Mouse (Mus musculus) ES-CJ7 (cell line): Measurements from ENCODE around the gene Ncapd2.

ENCODE experiments used
- DNase-seq: peaks from one replicate; pipeline ENCODE4 v3.0.0; 2011; ENCODE audit warnings: low read depth, low spot score

Gene Ncapd2

DNA sequence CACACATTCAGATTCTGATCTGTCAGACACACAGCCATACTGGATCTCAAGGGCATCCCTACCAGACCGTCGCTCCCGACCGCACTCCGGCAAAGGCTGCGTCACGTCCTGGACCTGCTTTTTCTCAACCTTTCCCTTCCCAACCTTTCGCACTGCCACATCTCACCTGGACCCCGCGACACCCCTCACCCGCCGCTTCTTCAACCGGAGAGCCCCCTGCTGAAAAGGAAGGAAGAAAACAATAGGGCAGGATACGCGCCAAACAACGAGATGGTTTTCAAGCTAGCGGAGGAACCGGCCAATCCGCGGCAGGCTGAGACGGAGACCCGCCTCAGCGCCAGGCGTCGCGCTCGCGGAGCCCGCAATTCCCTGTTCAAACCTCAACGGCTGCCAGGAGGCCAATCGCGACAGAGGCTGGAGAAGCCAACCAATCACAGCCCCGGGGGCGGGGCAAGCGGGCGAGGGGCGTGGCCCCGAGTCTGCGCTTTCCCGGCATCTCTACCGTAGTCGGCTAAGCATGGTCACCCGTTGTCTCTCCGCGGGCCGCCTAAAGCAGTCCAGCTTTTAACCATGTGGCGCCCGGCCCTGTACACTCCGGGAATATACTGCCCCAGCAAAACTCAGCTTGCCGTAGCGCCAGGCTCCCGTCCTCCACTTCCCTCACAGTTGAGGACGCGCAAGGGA is at the start of gene Ncapd2, which contains the start of gene Mrpl51:
Gene Ncapd2 (minus strand): TSS at position 370 of the 684 bp plus-strand sequence.
Gene Mrpl51 (plus strand): TSS at position 470 of the 684 bp plus-strand sequence.
- peak; percentile 99 for DNase-seq

DNA sequence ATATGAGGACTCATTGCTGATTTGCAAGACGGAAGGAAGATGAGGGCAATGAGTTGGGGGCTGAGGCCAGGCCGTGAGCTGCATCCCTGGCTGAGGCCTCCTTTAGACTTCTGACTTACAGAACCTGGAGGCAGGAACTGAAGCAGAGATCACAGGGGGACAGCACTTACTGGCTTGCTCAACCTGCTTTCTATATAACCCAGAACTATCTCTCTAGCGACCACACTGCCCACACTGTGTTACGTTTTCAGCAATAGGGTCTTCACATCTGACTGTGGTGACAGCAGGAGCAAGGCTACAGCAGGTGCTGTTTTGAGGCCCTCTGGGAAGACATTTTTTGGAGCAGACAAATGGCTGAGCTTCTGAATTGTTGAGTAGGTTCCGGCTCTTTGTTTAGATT is 49.1 kb upstream of the Ncapd2 start:
- no peak for DNase-seq

DNA sequence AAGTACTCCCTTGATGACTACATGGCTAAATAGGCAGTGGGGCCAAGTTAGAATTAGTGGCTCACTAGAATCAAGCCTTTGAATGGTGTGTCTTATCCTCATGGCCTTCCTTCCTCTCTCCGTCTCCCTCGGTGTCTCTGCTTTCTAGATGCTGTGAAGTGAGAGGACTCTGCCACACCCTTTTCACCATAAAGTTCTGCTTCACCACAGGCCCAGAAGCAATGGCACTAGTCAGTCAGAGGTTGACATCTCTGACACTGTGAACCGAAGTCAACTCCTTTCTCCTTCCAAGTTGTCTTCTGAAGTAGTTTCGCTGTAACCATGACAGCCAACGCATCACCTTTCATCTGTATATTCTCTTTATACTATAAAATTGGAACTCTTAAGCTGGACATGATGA is 48.0 kb upstream of the Ncapd2 start:
- no peak for DNase-seq

DNA sequence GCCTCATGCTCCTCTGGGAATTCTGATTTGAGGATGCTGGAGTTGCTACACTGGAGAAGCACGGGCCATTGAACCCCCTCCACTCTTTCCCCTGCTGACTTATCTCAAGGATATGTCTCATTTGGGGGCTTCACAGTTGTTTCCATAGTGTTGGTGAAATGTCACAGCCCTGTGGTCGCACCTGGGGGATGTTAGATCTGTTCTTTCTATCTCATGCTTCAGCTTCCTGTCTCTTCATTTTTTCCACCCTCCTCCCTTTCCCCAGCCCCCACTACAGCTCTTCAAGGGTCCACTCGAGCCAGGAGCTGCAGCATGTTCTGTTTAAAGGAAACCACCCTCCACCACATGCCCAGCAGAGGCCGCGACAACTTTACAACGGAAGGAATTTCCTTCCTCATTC is 46.9 kb upstream of the Ncapd2 start:
- DNase-seq = no peak

DNA sequence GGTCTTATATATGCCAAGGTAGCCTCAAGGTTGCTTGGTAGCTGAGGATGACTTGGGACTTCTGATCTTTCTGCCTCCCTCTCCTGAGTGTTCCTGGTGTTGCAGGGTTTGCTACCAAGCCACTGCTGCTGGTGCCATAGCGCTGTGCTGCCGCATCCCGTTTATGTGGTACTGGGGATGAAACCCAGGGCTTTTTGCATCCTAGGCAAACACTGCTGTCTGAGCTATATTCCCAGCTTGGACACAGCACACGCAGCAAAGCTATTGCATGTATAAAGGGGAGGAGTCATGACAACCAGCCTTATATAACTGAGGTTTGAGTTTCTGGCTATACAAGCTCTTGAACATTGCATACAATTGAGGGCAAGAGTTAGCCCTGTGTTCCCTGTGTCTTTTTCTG is 45.9 kb upstream of the Ncapd2 start:
- DNase-seq = no peak

DNA sequence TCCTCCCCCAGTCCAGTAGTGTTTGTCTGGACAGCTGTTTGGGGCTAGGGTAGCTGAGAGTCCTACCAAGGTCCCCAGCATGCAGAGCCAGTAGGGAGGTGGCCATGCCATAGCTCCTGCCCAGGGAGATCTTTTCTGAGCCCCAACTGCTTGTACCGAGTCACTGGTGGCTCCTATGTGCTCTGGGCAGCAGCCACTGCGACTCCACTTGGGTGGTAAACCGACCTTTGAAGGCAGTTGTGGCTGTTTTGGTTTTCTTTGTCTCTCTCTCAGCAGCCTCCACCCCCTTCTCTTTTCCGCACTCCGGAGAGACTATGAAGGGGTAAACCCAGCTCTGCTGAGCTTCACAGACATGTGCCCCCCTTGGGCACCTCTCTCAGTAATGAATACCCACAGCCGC is 45.3 kb upstream of the Ncapd2 start, which contains the start of gene Cd27:
Gene Cd27 (minus strand): TSS at position 229 of the 400 bp plus-strand sequence.
- no peak for DNase-seq

DNA sequence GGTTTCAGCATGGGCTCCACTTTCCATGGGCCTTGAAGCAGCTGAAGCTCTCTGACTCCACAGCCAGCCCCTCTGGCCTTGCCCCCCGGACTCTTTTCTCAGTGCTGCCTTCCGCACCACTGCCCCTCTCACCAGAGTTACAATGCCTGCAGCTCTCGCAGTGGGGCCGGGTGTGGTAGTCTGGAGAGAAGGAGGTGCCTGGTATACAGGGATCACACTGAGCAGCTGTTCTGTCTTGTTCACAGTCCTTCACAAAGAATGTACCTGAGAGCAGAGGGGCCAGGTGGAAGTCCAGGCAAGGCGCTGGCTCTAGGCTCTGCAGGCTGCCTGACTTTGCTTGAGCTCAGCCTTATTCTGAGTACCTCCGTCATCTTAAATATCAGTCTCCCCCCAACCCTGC is 44.8 kb upstream of the Ncapd2 start:
- no peak for DNase-seq

DNA sequence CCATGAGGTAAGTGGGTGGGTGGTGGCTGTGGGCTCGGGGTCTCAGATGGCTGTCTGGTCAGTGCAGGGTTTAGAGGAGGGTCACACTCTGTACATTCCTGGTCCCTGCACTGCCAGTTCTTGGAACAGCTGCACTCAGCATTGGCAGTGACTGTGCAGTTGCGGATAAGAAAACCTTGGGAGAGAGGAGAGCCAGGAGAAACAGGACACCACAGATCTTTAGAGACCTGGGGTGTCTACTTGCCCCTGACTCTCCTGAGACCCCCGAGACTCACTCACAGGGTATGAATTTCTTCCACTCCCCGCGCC is 43.0 kb upstream of the Ncapd2 start:
- no peak for DNase-seq

DNA sequence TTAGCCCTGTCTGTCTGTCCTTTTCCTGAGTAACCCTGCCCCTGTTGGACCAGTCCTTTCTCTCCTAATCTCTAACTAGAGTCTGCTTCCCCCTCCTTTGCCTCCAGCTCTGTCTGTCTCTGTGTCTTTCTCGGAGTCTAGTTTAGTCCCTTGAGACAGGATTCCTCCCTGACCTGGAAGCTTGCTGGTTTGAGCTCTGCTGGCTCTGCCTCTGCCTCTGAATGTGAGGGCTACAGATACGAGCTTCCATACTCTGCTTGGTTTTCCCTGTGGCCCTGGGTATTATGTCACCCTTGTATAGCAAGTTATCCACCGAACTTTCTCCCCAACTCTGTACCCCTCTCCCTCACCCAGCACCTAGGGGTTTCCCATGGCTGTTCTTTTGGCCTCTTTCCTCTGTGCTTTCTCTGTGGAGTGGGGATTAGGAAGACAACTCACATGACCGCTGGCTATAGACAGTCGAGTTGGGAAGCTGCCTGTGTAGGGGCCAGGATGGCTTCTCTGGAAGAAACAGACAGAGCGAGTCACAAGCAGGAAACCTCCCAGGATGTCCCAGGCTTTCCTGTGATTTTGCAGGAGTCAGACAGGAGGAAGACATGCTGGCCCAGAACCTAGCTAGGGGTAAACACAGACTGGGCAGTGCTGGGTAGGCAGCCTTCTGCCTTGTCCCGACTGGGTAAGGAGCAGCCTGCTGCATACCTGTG is 42.5 kb upstream of the Ncapd2 start:
- no peak for DNase-seq

DNA sequence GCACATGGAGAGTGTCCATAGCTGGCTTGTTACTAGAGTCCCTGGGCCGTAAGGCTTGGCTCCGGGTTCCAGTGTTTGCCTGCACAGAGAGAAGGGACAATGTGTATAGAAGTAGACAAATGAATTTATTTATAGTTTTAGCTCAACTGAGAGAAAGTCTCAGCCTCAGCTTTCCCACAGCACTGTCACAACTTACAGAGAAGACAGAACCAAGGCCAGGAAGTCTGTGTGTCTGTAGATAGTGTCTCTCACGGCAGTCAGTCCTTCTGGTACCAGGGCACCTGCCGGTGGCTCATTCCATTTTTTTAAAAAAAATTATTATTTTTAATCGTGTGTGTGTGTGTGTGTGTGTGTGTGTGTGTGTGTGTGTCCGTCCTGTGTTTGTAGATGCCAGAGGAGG is 41.0 kb upstream of the Ncapd2 start:
- DNase-seq = no peak

DNA sequence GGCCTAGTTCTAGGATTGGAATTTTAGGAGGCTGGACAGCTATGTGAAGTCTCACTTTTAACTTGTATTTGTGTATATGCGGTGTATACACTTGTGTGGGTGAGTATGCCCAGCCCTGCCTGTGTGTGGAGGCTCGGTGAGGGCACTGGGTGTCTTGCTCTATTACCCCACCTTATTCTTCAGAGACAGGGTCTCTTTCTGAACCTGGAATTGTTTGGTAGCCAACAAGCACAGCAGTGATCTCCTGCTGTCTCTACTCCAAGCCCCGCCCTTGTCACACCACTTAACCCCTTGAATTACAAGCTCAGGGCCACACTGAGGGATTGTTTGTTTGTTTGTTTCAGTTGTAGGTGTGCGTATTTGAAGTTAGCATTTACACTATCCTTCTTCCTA is 40.5 kb upstream of the Ncapd2 start:
- no peak for DNase-seq

DNA sequence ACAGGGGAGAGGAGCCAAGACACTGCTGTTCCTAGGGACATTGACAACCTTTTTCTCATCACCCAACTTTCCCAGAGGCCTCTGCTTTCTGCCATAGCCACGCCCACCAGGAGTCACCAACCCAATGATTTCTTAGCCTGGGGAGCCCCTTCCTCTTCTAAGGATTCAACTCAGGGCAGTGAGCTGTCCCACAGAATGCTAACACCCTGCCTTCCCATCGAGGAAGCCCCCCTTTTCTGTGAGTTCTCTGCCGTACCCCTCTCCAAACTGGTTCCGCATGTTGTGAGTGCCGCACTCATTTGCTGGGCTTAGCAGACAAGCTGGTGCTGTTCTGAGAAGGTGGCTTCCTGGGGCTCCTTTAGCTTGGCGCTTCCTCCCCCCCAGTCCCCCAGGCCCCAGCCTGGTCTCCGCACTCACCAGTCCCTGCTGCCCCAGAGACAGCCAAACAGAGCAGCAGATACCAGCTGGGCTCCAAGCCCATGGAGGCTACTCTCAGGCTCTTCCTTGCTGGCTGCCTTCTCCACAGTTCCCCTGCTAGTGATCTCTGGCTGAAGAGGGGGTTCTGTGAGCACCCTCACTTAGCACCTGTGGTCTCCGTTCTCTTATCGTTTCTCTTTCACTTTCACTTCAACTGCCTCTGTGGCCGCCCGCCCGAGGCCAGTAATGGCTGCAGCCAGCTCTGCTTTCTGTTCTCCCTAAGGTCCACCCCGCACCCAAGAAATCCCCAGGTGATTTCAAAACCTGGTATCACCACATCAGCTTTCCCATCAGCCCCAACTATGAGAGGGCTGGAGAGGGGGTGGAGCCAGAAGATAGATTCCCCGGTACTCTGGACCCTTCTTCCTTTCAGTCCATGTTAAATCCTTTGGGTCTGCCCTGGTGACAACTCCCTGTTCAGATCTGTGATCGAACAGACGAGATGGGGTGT is 39.9 kb upstream of the Ncapd2 start, which contains the start of gene Tapbpl:
Gene Tapbpl (minus strand): TSS at position 744 of the 928 bp plus-strand sequence.
- peak; percentile 49 for DNase-seq

DNA sequence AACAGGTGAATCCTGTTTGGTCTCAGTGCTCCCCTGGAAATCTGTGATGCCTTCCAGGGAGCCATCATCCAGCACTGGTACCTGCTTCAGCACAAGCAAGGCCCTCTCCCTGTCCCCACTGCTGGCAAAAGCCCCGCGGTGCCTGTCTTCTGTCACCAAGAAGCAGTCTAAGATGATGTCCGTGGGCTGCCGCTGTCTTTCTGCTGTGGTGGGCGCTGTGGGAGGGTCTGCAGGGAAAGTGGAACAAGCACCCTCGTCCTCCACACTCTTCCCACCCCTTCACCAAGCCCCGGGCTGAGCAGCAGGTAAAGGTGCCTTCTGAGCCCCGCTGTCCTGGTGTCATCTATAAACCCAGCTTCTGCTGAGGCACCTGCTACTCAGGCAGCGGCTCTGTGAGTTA is 39.1 kb upstream of the Ncapd2 start:
- no peak for DNase-seq

DNA sequence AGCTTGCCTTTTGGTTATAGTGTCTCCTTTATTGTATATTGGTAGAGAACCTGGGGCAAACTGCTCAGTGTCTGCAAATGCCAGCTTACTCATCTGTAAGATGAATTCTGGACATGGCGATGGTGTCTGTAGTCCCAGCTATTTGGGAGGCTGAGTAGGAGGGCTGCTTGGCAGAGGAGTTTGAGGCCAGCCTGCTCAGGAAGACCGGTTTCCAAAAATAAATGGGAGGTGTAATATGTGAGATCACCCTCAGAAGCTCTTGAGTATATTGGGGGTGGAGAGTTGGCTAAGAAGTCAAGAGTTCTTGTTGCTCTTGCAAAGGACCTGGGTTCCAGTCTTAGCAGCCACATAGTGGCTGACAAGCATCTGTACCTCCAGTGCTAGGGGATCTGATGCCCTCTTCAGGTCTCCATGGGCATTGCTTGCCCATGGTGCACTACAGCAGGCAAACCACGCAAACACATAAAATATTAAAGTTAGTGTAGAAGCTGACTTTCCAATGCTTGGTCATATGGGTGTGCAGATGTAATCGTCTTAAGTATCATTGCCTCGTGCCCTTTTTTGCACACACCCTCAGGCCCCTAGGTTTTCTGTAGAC is 34.1 kb upstream of the Ncapd2 start:
- DNase-seq = peak; percentile 40

DNA sequence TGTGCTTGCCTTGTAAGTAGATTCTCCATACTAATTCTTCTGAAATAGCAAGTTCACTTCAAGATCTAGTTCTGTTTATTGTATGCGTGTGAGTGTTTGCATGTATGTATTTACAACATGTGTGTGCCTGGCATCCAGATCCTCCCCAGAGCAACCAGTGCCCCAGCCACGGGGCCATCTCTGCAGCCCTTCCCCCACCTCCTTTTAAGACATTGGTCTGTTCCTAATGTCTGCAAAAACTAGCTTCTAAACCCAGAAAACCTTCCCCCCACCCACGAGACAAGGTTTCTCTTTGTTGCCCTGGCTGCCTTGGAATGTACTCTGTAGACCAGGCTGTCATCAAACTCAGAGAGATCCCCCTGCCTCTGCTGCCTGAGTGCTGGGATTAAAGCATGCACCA is 31.1 kb upstream of the Ncapd2 start:
- DNase-seq = no peak

DNA sequence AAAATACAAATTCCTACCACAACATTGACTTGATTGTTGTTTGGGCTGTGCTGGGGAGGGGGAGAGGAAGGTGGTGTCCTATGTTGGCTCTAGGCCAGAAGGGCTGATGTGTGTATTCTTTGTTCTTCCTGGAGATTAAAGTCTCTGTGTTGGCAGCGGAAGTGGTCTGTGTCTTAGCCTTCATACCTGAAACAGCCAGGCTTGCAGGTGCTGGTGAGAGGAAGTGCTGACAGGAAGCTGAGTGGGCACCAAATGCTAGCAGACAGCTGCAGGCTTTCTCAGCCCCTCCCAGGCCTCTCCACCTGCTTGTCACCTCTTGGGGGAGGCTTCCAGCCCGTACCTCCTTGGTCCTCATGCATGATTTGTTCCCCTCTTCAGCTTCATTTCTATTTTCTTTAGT is 30.6 kb upstream of the Ncapd2 start:
- no peak for DNase-seq

DNA sequence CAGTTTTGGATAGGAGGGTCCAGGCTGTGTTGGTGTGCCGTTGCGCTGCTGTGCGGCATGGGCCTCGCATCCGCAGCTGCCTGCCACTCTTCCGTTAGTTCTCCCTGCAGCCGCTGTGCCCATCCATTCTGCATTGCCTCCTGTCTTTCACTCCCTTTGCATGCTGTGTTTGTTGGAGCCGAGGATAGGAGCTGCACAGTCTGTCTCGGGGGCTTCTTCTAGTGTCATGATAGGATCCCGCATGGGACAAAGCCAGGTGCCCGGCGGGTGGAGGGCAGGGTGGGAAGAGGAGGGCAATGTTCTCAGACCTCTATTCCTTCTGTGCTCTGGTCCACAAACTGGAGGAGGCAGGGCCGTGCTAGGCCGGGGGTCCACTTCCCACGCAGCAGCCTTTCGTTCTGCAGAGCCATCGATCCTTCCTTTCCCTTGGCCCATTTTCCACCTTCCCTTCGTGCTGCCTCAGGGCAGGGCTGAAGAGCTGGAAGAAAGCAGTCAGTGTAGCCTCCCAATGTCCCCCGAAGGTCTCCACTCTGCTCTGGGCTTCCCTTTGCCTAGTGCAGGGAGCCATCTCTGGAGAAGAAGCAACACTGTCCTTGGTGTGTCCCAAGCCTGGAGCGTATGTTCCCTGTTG is 29.7 kb upstream of the Ncapd2 start:
- no peak for DNase-seq

DNA sequence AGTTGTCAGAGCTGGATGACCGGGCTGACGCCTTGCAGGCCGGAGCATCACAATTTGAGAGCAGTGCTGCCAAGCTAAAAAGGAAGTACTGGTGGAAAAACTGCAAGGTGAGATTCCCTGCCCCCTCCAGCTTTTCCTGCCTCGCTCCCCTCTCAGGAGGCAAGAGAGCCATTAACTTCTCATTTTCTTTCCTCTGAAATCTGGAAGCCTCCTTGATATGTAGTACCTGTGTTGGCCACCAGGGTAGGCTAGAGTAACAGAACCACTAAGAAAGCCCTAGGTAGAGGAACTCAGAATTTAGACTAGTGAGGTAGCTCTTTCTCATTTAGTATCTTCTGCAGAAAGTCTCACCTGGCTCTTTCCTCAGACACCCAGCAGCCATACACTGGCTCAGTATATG is 27.5 kb upstream of the Ncapd2 start:
- peak; percentile 82 for DNase-seq

DNA sequence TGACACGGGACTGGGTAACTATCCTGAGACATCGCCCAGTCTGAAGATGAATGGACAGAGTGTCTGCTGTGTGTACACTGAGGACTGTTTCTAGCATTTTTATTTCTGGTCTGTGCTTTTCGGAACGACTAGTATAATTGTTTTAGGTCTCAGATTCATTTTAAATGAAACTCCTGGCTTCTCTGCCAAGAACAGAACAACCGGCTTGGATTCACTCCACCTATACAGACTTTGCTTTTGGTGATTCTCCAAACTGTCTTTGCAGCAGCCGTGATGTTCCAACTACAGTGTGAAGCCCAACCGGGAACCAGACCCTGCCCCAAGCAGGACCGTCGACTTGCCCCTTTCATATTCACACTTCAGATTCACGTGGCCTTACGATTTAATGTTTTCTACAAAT is 26.4 kb upstream of the Ncapd2 start:
- no peak for DNase-seq

DNA sequence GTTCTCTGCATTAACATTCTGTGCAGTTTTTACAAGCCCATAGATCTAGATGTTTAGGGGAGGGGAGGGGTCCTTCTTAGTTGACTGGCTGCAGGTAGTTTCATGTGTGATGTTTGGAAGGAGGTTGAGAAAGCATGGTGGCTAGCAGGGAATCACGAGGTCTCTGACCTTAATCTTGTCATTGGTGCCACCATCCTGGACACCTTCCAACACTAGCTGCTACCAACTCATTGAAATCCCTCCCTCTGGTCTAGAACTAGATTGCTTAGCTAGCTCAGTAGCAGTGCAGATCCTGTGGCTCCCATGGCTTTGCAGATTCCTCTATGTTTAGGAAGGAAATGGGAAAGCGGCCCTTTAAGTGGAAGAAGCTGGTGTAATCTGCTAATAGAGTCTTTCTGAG is 25.4 kb upstream of the Ncapd2 start:
- no peak for DNase-seq

DNA sequence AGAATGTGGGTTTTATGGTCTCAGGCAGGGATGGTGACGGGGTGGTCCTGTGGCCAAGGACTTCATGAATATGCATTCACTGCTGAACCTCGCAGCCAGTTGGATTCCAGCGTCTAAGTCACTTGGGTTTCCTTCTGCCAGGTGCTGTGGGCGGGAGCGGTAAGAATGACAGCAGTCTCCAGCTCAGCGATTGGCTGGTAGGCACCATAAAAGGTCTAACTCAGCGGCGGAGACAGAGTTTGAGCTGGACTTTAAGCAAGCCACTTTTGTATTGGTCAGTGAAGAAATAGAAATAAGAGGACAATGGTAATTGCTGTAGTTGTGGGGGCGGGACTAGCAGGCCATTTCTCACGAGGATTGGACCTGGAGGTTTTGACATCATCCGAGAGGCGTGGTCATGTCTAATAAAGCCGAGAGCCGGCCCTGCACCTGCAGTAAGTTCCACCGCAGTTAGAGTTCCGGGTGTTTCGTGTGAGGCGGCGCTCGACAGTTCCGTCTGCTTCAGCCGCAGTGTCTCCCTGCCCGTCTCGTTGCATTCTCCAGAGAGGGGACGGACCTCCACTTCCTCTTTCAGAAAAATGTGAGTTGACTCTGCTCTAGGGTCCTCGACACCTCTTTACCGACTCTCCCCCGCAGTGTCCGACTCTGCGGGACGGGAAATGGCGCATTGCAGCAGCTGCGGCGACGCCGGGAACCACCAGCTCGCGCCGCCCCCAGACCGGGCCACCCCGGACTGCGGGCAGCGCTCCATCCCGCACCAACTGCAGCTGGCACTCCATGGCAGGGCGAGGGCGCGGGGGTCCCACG is 23.9 kb upstream of the Ncapd2 start, which contains the start of gene Vamp1:
Gene Vamp1 (plus strand): TSS at position 404 of the 807 bp plus-strand sequence.
- DNase-seq = peak; percentile 100
